ENCODE assay signal across 23 mouse cellular contexts in the genomic region with DNA sequence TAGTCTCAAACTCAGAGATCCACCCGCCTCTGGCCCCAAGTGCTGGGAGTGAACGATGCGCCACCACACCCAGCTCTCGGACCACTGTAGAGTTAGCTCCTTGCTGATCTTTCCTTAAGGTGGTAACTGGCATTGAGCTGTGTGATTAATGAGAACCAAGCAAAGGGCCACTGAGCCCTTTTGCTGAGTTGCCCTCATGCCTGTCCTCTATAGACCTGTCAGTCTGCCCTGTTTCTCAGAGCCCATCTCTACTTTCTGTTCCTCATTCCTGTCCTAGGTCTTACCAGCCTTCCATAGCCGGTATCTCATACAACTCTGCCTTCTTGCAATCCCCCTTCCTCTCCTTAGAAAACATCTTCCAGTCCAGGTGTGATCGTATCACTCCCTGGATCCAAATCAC.
DNase-seq lines count a peak whose midpoint lies in the region; ATAC-seq and TF ChIP-seq lines count a peak whose summit lies in the region.
"Had no signal": no experiment of that assay in that cellular context is flagged by ENCODE, and none has a peak within 500 bp of the region (broad histone marks: within the 10 kb centered on the region; RNA-seq: fewer than 3 reads in every experiment).

No protein-coding gene starts in this region.

- H3K27ac ChIP-seq in gastrocnemius, adult 2 months, result peak overlapping the region; percentile 93
- H3K27ac ChIP-seq in forebrain, embryonic 11.5 days (ENCODE audit: low read depth, low read length), result no peak overlapping the region
- H3K27ac ChIP-seq: embryonic facial prominence, embryonic 15.5 days; forebrain, embryonic 12.5 days; heart, adult 2 months; heart, embryonic 13.5 days; hindbrain, embryonic 15.5 days had no signal

- intact Hi-C loops in gastrocnemius, adult 2 months (cut with DNase I), result no loop called here
- intact Hi-C loops in gastrocnemius, postnatal 14 days (cut with DNase I; ENCODE audit: low total_unique reads), result no loop called here

- H3K27me3 ChIP-seq in forebrain, embryonic 11.5 days (ENCODE audit: control insufficient read depth, insufficient read depth, low read length), result no peaks in the 10 kb centered on the region
- H3K27me3 ChIP-seq: embryonic facial prominence, embryonic 15.5 days; forebrain, embryonic 12.5 days; heart, embryonic 13.5 days; hindbrain, embryonic 15.5 days had no signal

- peaks cover 3% of the 10 kb centered on the region; the same call in 1 of the 2 replicates for H3K4me1 ChIP-seq in forebrain, embryonic 11.5 days (replicated peaks; ENCODE audit: control insufficient read depth, insufficient read depth, low read length)

- H3K4me3 ChIP-seq in gastrocnemius, adult 2 months, result peak overlapping the region; percentile 36
- H3K4me3 ChIP-seq in forebrain, embryonic 11.5 days (ENCODE audit: low read depth, low read length), result no peak overlapping the region
- H3K4me3 ChIP-seq: embryonic facial prominence, embryonic 15.5 days; erythroblast, embryonic 14.5 days; forebrain, embryonic 12.5 days; heart, adult 2 months; heart, embryonic 13.5 days; hindbrain, embryonic 15.5 days had no signal

- peak; percentile 70 for ATAC-seq in granulocyte monocyte progenitor cell, adult 5-6 weeks (replicated peaks; ENCODE audit: poor library complexity, severe bottlenecking)
- ATAC-seq in monocyte, adult 5-6 weeks (replicated peaks; ENCODE audit: insufficient number of reproducible peaks, low FRiP score, low TSS enrichment, poor library complexity, severe bottlenecking), result peak; percentile 53
- ATAC-seq in forebrain, embryonic 11.5 days (replicated peaks; ENCODE audit: low FRiP score), result no peak
- ATAC-seq: forebrain, embryonic 16.5 days; intestine, embryonic 16.5 days had no signal

- 93% methylated on average over 6 of the region's 6 CpGs for WGBS in forebrain, embryonic 11.5 days

- no peak for TF ChIP-seq CTCF in gastrocnemius, adult 2 months (IDR thresholded peaks at IDR 0.05)

- no peak overlapping the region for H3K9ac ChIP-seq in forebrain, embryonic 11.5 days (ENCODE audit: low read length)
- H3K9ac ChIP-seq: embryonic facial prominence, embryonic 15.5 days; forebrain, embryonic 12.5 days; heart, embryonic 13.5 days; hindbrain, embryonic 15.5 days had no signal

- peak; percentile 41 for DNase-seq in gastrocnemius, adult 2 months
- no peak for DNase-seq in gastrocnemius, postnatal 14 days
- DNase-seq in CD4-positive helper T cell, adult 2 months (ENCODE audit: low read depth, low spot score), result peak; percentile 3
- DNase-seq in thymus, postnatal 10 days (ENCODE audit: low spot score in 2 of 2), result no peak
- no peak for DNase-seq in embryo, embryonic 10 days (ENCODE audit: low spot score)
- no peak for DNase-seq in forebrain, embryonic 11.5 days (ENCODE audit: low spot score)
- DNase-seq: adrenal gland, postnatal 10 days; cerebellum, adult 11-12 months; cerebellum, adult 9-10 months; cerebellum, postnatal 36 days; embryo, embryonic 11 days; heart, adult 2 months; heart, postnatal 36 days had no signal

- H3K9me3 ChIP-seq in forebrain, embryonic 11.5 days (ENCODE audit: control insufficient read depth, low read length), result no peaks in the 10 kb centered on the region
- H3K9me3 ChIP-seq: embryonic facial prominence, embryonic 15.5 days; forebrain, embryonic 12.5 days; heart, embryonic 13.5 days; hindbrain, embryonic 15.5 days had no signal

- no peaks in the 10 kb centered on the region for H3K36me3 ChIP-seq in forebrain, embryonic 11.5 days (ENCODE audit: control insufficient read depth, insufficient read depth, low read length)
- H3K36me3 ChIP-seq: embryonic facial prominence, embryonic 15.5 days; forebrain, embryonic 12.5 days; G1E; heart, embryonic 13.5 days; hindbrain, embryonic 15.5 days had no signal

- H3K4me2 ChIP-seq in forebrain, embryonic 11.5 days (ENCODE audit: low read depth, low read length, severe bottlenecking), result no peak overlapping the region
- H3K4me2 ChIP-seq: embryonic facial prominence, embryonic 15.5 days; forebrain, embryonic 12.5 days; hindbrain, embryonic 15.5 days had no signal

Comparison
In these comparisons a context has a peak if more than half of its experiments do, and no peak if none do; other contexts are left out.
1. DNase-seq: peak in gastrocnemius, adult 2 months (single experiment) and CD4-positive helper T cell, adult 2 months (single experiment); none in gastrocnemius, postnatal 14 days (single experiment), thymus, postnatal 10 days (0 of 2), embryo, embryonic 10 days (single experiment) and forebrain, embryonic 11.5 days (single experiment).